Mouse (Mus musculus): ENCODE data around the gene A530064D06Rik.
"Not testable (repeated sequence)": the region's sequence is repeated elsewhere in the genome, so short reads cannot be mapped to it uniquely, and the experiment has no call there.

A530064D06Rik gene

DNA sequence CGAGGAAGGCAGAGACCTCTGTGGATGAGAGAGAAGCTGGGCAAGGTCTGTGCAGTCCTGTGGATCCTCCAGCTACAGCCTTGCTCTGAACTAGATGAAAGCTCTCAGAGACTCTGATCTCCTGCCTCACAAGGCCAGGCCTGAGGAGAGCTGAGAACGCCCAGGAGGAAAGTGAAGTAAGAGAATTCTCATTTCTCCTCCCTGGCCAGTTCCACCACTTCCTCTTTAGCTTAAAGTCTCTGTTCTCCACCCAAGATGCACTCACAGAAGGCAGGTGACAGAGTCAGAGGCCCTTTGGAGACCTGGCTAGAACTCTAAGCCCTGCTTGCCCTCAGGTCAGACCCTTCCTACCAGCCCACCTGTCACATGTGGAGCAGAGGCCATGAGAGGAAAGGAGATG lies at the start of gene A530064D06Rik:
TSS of gene A530064D06Rik (minus strand) at position 173 of the 400 bp plus-strand sequence.
- not testable (repeated sequence) for DNase-seq (ENCODE audit: low read depth)

DNA sequence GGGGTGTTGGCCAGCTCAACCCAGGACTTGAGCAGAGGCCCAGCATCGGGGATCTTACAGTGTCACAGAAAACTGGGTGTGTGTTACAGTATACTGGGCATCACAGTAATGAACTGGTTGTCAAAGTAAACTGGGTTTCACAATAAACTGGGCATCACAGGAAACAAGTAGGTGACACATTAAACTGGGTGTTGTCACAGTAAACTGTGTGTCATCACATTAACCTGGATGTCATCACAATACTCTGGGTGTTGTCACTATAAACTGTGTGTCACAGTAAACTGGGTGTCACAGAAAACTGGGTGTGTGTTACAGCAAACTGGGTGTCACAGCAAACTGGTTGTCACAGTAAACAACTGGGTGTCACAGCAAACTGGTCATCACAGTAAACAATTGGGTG lies 48.4 kb upstream of the A530064D06Rik start:
- no peak for DNase-seq (ENCODE audit: low read depth)

DNA sequence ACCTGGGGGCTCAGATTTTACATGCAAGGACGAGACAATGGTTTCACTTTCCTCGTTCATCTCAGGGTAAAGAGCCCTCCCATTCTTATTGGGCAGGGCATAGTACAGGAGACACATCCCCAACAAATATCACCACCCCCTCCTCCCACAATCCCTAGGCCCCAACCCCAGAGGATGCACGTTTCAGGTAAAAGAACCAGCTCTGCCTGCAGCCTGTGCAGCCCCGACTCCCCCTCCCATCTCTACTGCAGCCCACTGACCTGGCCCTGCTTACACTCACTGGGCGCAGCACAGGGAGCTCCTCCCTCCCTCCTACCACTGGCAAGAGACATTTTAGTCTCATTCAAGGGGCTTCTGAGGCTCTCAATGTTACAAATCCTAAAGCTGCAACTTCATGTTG lies 46.4 kb upstream of the A530064D06Rik start:
- no peak for DNase-seq (ENCODE audit: low read depth)

DNA sequence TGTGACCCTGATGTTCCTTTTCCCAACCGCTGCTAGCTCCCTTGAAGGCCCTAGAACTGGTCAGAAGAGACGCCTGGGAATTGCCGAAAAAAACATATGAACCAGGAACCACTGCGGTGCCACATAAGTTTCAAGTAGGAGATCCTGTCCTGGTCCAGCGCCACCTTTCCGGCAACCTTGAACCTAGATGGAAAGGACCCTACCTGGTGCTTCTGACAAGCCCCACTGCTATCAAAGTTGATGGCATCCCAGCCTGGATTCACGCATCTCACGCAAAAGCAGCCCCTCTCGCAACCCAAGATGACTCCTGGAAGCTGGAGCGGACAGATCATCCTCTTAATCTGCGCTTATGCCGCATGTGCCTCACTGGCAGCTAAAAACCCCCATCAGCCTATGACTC lies 45.5 kb upstream of the A530064D06Rik start:
- DNase-seq (ENCODE audit: low read depth): no peak

DNA sequence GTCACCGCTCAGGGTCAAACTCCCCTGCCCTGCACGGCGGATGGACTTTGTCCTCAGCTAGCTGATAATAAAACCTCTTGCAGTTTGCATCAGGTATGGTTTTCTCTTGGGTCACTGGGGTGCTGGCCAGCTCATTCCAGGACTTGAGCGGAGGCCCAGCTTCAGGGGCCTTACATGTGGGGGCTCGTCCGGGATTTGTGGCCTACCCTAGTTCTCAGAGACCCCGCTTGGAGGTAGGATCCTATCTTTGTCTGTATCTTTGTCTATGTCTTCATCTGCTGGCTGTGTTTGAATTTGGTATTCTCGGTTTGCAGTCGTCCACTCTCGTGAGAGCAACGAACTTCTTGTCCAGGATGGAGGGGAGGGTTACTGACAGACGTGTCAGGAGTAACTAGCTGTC lies 36.0 kb upstream of the A530064D06Rik start:
- DNase-seq (ENCODE audit: low read depth): no peak

DNA sequence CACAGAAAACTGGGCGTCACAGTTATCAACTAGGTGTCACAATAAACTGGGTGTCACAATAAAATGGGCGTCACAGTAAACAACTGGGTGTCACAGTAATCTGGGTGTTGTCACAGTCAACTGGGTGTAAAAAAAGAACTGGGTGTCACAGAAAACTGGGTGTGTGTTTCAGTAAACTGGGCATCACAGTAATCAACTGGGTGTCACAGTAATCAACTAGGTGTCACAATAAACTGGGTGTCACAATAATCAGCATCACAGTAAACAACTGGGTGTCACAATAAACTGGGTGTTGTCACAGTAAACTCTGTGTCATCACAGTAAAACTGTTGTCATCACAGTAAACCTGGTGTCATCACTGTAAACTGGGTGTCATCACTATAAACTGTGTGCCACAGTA lies 25.3 kb upstream of the A530064D06Rik start:
- no peak for DNase-seq (ENCODE audit: low read depth)

DNA sequence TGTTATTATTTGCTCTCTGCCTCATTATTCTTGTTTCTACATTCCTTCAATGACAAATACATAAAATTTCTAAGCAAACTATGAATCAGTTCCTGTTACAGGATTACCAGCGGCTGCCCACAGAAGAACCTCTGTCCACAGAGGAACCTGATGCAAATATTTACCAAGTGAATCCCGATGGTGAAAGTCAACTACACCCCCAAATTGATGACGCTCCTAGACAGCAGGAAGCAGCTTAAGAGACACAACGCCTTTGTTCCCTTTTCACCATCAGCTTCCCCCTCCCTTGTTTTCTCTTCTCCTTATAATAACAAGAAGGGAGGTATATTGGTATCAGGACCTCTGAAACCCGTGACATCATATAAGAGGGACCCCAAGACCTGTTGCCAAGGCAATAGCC lies 18.2 kb upstream of the A530064D06Rik start:
- peak; percentile 18 for DNase-seq (ENCODE audit: low read depth)

DNA sequence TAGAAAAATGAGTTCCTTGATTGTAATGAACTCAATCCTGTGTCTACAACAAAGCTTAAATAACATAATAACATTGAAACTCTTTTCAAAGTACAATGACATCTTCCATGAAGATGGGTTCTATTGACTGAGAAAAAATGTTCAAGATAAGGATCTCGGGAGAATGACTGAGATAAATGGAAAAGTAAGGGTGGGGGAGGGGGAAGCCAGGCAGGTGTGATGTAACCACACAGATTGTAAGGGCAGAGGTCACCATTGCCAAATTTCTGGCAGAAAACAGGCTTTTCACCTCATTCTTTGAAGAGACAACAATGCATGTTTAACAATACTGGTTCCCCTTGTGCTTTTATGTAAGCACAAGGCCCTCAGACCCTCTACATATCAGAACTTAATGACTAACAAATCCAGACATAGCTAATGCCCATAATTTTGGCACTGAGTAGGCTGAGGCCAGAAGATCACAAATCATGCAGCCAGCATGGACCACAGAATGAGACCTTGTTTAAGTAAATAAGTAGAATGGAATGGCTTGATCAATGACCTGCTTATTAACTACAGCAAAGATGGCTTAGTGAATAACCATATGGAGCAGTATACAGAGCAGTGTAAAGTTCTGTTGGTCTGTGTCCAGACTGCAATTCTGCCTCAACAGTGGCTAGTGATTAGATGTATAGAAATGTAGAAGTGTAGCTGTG lies 9.5 kb downstream of the A530064D06Rik start:
- DNase-seq (ENCODE audit: low read depth): no peak

DNA sequence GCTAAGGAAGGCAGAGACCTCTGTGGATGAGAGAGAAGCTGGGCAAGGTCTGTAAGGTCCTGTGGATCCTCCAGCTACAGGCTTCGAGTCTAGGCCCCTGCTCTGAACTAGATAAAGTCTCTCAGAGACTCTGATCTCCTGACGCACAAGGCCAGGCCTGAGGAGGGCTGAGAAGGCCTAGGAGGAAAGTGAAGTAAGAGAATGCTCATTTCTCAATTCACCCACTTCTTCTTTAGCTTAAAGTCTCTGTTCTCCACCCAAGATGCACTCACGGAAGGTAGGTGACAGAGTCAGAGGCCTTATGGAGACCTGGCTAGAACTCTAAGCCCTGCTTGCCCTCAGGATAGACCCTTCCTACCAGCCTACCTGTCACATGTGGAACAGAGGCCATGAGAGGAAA lies 21.0 kb downstream of the A530064D06Rik start, which contains the start of gene 9830107B12Rik:
TSS of gene 9830107B12Rik (minus strand) at position 149 of the 400 bp plus-strand sequence.
- no peak for DNase-seq (ENCODE audit: low read depth)

DNA sequence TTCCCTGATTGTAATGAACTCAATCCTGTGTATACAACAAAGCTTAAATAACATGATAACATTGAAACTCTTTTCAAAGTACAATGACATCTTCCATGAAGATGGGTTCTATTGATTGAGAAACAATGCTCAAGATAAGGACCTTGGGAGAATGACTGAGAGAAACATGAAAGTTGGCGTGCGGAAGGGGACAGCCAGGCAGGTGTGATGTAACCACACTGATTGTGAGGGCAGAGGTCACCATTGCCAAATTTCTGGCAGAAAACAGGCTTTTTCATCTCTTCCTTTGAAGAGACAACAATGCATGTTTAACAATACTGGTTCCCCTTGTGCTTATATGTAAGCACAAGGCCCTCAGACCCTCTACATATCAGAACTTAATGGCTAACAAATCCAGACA lies 34.3 kb downstream of the A530064D06Rik start:
- no peak for DNase-seq (ENCODE audit: low read depth)

DNA sequence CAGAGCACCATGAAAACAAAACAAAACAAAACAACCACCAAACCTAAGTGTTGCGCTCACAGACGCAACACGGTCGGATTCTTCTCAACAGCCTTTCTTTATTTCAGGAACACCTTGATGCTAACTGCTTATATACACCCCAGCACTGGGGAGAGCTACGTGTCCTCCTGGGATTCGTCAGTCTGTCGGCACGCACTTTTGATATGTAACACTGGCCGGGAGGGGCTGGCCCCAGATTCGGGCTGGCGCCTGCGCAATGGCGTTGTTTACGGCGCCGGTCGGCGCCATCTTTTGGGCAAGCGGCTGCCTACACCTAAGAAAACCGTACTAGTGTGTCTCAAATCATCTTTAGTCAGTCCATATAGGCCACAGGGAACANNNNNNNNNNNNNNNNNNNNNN lies 46.6 kb downstream of the A530064D06Rik start:
- DNase-seq (ENCODE audit: low read depth): no peak

DNA sequence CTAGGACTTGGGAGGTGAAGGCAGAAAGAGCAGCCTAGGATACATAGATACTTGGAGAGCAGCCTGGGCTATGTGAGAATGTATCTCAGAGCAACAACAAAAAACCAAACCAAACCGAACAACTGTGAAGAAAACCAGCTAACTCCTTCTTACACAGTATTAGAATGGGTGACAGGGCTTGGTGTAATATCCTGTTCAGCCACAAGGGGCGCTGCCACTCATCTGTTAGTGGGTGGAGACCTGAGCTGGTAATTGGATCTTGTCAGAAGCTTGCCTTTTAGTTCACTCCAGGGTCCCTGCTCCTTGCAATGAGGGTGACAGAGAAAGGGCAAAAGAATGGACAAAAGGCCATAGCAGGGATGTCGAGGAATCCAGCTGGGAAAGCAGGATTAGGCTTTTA lies 47.4 kb downstream of the A530064D06Rik start:
- DNase-seq (ENCODE audit: low read depth): peak; percentile 81

DNA sequence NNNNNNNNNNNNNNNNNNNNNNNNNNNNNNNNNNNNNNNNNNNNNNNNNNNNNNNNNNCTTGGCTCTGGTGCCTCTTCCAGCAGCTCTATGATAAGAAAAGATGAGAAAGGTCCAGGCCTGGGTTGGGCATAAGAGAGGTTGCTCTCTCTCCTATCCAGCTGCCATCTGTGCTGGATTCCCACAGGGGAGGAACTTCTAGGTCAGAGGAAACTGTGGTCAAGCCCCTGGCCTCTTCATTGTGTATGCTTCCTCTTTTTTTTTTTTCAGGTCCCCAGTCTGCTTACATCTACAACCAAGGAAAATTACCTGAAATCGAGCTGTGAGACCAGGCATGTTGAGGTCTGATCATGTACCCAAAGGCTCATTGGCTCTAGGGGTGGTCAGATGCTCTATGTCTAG lies 48.5 kb downstream of the A530064D06Rik start:
- no peak for DNase-seq (ENCODE audit: low read depth)

DNA sequence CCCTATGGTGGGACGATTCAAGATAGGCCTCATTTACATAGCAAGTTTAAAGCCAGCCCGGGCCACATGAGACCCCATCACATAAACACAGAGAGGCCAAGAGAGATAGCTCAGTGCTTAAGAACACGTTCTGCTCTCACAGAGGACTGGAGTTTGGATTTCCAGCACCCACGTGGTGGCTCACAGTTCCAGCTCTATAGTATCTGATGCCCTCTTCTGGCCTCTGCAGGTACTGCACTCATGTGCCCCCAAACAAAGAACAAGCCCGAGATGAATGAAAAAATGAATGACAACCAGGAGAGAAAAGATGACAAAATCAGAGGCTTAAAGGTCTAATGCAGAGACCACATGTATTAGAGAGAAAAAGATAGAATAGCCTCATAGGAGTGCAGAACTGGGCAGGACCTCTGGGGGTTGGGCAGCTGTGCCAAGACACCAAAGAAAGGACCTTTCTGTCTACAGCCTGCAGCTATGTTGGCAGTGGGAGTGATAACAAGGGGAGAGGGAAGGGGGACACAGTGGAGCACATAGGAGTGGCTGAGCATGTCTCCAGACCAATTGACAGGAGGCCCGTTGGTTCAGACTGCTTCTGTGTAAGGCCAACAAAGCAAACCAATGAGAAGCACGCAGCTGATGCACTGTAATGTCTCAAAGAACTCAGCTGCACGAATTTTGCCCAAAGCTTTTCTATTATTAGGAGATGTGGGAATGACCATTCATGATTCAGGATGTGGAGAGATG lies 56.4 kb downstream of the A530064D06Rik start:
- peak; percentile 40 for DNase-seq (ENCODE audit: low read depth)

DNA sequence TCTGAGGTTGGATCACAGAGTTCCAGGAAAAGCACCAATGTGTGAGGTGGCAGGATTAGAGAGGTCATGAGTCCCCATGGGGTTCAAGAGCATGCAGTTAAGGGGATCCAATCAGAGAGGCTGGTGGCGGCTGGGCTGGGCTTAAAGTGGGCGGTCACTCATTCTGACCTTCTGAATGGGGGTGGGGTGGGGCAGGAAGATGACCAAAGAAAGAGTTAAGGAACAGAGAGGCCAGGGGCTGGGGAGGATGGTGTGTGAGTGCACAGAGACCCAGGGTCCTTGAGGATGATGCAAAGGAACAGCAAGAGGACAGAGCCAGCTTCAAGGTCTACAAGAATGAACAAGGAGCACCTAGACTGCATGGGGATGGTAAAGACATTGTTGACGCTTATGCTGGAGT lies 58.6 kb downstream of the A530064D06Rik start:
- DNase-seq (ENCODE audit: low read depth): no peak

DNA sequence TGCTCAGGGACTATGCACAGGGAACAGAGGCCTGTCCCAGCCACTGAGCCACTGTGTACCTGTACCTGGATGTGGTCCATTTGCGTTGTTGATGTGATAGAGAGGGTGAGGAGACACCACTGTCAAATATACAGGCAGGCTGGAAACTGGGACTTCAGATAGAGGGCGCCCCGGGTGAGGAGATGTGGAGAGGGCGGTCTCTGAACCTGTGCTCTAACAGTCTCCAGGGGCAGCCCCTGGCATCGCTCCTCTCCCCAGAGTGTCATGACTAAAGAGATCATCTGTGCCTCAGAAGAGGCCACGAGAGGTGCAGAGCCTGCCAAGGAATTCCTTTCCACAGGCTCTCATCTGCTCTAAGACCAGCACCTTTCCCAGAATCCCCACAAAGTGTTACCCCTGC lies 59.2 kb downstream of the A530064D06Rik start:
- DNase-seq (ENCODE audit: low read depth): peak; percentile 9

DNA sequence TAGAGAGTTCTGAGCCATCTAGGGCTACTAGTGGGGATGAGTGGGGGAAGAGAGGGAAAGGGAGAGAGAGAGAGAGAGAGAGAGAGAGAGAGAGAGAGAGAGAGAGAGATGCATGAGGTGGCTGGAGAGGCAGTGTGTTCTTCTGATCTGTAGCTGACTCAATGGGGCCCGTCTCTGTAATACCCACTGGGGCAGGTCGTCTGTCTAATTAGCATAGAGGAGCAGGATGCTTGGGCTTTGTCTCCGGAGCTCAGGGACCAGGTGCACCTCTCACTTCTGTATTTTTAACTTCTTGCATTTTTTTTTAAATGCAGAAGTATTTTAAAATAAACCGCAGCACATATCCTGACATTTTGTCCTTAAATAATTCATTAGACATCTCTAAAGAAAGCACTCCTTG lies 59.7 kb downstream of the A530064D06Rik start:
- no peak for DNase-seq (ENCODE audit: low read depth)

DNA sequence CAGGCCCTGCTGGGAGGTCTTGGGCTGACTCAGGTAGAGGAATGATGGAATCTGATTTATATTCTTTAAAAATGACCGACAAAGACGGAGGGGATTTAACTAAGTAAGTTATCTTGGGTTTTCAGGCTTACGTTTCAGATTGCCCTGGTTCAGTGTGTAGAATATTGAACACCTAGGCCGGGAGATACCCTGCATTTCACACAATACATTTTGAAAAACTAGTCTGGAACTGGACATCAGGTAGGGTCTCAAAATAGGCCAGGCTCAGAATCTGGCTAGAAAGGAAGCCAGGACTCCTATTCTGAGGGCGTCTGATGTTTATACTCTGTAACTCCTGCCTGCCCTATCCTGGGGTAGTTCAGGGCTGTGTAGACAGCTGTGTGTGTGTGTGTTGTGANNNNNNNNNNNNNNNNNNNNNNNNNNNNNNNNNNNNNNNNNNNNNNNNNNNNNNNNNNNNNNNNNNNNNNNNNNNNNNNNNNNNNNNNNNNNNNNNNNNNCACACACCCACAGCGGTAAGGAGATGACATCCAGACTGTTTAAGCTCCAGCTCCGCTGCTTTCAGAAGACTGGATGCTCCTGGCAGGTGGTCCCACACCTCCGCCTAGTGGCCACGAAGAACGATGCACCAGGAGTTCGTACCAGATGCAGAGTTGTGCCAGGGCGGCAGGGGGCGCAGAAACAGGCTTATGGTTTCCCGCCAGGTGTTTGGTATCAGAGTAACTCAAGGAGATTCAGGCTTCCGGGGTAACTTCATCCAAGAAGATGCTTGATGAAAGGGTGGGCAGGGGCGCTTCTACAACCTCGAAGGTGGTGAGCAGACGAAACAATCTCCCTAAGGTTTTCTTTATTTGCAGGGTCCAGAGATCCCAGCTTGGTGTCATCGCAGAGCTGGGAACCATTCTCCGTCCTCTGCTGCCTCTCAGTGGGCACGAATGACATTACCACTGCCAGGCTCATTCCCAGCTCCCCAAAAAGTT lies 66.3 kb downstream of the A530064D06Rik start:
- DNase-seq (ENCODE audit: low read depth): peak; percentile 90

DNA sequence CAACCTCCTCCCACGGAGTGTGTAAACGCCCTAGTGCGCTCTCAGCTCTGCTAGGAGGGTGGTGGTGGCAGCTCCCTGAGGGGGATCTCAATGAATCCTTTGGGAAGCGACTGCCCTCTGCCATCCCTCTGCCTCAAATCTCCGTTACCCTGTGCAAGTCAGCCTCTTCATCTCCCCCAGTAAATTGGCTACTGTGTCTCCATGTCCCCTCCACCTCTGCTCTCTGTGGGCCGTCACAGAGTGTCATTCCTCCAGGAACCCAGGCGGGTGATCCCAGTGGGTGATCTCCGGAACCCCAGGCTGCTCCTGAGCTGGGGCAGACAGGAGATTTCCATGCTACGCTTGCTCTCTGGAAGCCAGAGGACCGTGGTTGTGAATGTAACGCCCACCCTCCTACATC lies 67.8 kb downstream of the A530064D06Rik start:
- DNase-seq (ENCODE audit: low read depth): no peak

Measured in NIH3T3 (cell line).